Mouse (Mus musculus) thymus, adult 2 months (tissue): Measurements from ENCODE around the gene Chpf.

Experiments
- CTCF ChIP-seq: fragments of 200-500 bp; IDR thresholded peaks from 2 replicates; pipeline ENCODE4 v1.5.1; 2012; ENCODE audit warnings: mild to moderate bottlenecking, control low read depth, low read length, moderate library complexity, borderline replicate concordance; ENCODE audit not compliant: control insufficient read depth, poor library complexity, insufficient read depth; ENCODE audit errors: extremely low read depth
- POLR2A ChIP-seq: fragments of 200-500 bp; IDR thresholded peaks from 2 replicates; pipeline ENCODE4 v1.6.1; 2012; ENCODE audit warnings: mild to moderate bottlenecking, low read length, control low read depth, moderate library complexity; ENCODE audit not compliant: control insufficient read depth, poor library complexity, insufficient read depth; ENCODE audit errors: extremely low read depth

- TF ChIP-seq POLR2A (no peak), CTCF (no peak)
Measured at GRCm38 (mm10) chr1:75502945-75503650, 24.0 kb upstream of the Chpf start.
